Mouse (Mus musculus): ENCODE data around the gene Phactr1.

Gene Phactr1

DNA sequence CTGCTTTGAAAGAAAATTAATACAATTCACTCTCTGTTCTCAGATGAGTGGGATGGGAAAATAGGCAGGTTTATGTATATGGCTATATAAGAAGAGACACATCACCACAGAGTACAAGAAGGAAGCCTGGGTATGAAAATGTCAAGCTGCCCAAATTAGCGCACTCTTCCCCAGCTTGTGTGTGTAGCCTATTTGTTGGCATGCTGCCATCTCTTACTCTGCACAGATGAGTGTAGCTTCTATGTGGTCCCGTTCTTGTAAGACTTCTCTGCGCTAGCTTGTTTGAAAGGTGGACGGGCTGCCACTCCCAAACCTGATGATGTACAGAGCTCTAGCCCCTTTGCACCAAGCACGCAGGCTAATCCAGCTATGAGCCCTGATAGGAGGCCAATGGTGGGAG lies 78.7 kb downstream of the Phactr1 start:
- in situ Hi-C loops (cut with MboI, MseI) = no loop called here

DNA sequence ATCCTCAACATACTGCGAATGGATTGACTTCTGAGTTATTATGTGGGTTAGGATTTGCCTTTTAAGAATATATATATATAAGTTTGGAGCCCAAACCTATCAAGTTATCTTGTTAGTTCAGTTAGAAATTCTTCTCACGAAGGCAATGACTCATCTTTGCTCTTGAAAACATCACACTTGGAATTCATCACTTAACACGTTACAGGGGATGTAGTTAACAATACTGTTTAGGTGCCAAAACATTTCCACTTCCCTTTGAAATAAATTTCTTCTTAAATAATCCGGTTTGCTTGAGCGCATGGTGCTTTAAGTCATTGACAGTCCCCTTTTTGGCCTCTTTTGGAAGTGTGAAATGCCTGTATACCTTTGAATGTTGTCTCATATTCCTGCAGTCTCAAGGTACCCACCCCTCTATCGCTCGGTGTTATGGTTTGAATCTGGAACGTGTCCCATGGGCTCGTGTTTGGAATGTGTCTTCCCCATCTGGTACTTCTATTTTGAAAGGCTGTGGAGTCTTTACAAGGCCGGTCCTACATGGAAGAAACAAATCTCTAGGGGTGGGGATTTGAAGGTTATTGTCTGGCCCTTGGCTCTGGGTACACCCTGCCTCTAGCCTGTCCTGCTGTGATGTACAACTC lies 80.6 kb downstream of the Phactr1 start:
- in situ Hi-C loops (cut with MboI, MseI) = no loop called here

DNA sequence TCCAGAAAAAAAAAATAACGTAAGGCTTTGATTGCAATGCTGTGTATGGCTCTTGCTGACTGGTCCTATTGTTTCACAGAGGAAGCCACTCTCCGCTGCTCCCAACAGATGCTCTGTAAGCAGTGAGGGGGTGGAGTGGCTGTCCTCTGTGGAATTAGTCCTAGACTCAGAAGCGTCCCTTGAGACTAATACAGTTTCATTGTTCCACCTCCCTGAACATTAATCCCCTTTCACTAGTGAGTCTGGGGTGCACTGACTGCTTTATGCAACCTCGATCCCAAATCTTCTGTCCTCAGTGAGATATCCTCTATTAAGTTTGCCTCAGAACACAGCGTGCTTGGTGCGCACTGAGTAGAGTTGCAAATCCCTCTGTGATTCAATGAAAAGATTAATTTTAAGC lies 91.9 kb downstream of the Phactr1 start:
- in situ Hi-C loops (cut with MboI, MseI) = no loop called here

DNA sequence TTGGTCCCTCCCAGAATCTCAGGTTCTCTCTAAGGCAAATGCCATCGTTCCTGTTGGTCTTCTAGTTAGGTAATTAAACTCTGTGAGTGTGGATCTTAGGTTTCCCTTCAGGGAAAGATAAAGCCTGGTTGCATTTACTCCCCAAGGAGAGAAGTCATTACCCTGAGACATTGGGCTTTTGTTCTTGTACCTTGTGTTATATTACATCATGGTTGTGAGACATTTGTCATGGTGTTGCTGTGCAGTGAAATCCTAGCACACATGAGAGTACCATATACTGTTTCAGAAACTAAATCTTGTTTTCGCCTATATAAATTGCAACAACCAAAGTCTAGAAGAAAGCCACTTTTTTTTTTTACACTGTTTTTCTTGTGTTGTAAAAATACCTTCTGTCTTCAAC lies 93.6 kb downstream of the Phactr1 start:
- in situ Hi-C loops (cut with MboI, MseI) = no loop called here

DNA sequence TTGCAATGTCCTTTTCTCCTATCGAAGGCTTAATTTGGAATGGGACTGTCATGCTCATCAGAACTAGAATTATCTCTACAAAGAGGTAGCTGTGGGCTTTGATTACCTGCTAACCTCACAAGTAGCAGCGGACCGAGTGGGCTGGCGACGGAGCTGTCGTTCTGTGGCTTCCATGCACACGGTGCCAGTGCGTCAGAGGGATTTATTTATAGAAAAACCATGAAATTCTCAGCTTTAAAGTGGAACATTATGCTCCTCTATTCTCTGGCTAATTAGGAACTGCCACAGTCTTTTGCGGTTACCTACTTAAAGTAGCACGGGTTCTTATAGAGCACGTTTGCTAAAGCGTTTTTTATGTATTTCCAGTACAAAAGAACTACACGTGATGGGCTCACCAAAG lies 101.7 kb downstream of the Phactr1 start:
- in situ Hi-C loops (cut with MboI, MseI) = no loop called here

DNA sequence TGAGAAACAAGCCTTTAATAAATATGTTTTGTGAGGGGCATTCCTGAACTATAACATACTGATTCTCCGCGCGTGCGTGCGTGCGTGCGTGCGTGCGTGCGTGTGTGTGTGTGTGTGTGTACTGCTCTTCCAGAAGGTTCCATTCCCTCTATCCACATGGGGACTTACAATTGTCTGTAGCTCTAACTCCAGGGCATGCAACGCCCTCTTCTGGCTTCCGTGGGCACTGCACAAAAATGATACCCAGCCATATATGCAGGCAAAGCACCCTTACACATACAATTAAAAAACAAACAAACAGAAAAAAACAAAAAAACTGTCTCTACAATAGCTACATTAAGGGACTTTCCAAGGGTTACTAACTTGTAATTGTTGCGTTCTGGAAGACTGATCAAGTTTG lies 108.8 kb downstream of the Phactr1 start:
- in situ Hi-C loops (cut with MboI, MseI) = no loop called here

DNA sequence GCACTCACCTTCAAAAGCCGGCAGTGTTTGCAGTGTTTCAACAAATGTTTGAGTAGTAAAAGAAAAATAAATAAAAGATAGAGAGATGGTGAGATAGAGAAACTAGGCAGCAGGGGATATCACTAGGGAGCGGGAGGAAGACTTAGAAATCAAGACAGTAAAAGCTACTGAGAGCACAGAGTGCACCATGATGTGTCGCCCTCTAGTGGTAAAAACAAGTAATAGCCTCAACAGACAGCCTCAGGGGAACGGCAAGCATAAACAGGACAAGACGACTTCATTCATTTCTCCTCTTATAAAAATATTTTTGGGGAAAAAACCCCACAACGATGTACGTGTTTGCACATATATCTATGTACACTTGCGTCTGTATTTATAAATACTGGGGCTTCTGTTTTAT lies 111.9 kb downstream of the Phactr1 start:
- in situ Hi-C loops (cut with MboI, MseI) = no loop called here

DNA sequence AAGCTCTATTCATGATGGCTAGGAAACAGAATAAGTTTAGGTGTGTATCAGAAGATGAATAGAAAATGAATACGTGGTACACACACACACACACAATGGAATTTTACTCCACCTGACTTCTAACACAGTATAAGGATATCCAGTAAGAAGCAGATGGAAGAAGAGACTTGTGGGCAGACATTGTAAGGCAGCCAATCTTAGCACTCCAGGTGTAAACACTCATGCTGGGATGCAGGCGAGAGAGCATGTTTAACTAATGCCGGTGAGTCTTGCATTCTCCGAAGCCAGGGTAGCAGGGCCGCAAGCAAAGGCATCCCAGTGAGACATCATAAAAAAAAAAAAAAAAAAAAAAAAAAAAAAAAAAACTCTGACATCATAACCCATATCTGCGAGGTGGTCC lies 120.1 kb downstream of the Phactr1 start:
- in situ Hi-C loops (cut with MboI, MseI) = no loop called here

DNA sequence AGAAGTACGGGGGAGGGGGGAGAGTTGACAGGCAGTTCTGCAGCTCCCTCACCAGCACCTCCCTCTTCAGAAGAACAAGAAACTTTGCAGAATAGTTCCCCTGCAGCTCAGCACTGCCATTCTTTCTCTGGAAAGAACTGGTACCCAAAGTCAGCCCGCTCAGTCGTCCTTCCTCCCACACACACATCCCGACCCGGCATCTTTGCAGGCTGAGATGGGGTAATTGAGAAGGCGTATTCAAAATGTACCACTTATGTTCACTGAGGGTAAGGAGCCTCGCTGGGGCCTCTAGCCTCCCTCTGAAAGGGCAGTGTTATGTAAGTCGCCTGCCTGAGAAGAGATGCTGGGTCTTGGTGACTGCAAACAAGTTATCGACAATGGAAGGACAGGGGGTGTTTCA lies 123.9 kb downstream of the Phactr1 start:
- in situ Hi-C loops (cut with MboI, MseI) = no loop called here

DNA sequence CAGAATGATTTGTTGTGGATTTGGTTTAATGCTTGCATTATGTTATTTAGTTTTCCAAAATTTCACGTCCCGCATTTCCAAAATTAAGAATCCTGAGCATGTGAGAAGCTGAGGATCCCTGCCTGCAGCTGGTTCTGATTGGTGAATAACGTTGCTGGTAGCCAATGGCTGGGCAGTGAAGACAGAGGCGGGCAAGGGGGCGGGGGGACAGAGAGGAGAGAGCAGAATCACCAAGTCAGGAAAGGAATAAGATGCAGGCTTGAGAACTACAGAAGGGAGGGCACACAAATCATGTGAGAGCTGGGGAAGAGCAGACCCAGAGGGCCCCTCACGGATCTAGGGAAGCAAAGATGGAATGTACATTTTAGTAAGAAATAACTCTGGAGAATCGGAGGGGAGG lies 132.3 kb downstream of the Phactr1 start:
- in situ Hi-C loops (cut with MboI, MseI) = no loop called here

DNA sequence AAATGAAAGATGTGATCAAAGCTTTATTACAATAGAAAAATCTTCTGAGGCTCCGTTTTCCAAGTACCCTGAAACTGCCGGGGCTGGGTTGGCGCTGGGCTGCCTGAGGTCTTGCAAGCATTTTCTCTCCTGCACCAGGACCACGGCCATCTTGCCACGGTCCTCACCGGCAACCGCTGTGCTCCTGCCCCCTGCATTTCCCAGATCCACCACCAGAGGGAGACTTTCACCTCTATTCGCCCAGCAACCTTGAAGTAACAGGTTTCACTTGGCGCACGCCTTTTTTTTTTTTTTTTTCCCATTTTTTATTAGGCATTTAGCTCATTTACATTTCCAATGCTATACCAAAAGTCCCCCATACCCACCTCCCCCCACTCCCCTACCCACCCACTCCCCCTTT lies 138.0 kb downstream of the Phactr1 start:
- in situ Hi-C loops (cut with MboI, MseI) = no loop called here

DNA sequence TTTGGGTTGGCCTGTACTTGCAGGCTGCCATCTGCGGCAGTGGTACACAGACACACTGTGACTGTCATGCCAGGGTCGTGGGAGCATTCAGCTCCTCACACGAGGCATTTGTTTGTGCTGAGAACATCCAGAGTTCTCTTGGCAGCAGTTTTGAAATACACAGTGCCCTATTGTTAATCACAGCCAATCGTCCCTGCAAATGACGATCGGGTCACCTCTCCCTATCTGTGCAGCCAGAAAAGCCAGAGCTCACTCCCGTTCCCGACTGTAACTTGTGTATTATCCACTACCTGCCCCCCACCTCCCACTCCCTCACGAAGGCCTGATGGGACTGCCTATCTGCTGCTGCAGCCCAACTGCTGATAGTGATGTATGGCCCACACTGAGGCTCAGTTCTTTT lies 140.1 kb downstream of the Phactr1 start:
- in situ Hi-C loops (cut with MboI, MseI) = no loop called here

DNA sequence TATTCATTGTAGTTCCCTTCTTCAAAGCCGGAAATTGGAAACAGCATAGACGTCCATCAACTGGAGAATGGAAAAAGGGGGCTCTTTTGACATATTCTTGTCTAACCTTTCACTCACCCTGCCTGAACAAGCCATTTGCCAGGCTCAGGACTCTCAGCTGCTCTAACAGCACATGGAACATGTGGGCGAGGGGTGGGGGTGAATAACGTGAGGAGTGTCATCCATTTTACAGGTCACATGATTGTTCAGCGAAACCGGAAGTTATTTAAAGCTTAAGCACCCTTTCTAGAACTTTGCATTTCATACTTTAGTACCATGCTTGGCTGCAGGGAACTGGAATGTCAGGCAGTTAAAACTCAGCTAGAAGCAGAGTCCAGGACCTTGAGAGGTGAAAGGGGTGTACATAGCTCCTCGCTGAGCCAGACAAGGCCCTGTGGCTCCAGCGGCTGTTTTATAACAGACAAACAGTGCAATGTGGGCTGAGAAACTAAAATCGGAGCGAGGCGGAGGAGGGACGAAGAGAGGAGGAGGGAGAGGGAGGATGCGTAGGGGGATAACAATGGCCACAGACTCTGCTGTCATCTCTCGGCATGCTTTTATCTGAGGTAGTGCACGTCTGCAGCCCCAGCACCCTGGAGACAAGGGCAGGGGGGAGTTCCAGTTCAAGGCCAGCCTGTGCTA lies 141.1 kb downstream of the Phactr1 start:
- in situ Hi-C loops (cut with MboI, MseI) = no loop called here

DNA sequence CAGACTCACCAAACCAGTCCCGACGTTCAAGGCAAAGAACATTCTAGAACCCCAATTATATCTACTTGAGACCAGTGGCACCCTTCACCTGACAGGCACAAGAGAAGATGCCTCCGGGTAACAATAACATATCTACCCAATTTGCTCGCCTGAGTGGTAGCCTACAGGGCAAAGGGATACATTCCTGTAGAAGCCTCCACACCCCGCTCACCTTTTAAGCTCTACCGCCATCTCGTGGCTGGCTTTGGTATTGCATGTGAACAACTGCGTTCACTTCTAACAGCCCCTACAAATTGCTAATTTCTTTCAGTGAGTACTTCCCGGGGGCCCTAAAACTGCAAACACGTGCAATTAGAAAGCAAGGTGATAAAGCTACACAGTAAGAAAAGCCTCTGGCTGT lies 142.1 kb downstream of the Phactr1 start:
- in situ Hi-C loops (cut with MboI, MseI) = no loop called here

DNA sequence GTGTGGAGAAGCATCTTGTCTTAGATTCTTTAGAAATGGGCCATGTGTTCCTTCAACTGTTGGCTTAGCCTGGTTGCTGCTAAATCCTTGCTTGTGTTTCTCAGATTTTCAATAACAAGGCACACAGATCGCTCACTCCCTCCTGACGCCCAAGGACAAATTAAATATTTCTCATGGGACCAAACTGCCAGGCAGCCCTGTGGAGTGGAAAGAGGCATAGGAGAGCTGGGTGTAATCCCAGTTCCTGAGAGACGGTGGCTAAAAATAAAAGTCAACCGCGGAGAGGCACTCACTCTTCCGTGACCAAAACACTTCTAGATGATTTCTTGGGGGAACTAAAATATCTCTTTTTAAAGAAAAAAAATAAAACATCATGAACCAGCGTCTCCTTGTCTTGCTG lies 143.5 kb downstream of the Phactr1 start:
- in situ Hi-C loops (cut with MboI, MseI) = no loop called here

DNA sequence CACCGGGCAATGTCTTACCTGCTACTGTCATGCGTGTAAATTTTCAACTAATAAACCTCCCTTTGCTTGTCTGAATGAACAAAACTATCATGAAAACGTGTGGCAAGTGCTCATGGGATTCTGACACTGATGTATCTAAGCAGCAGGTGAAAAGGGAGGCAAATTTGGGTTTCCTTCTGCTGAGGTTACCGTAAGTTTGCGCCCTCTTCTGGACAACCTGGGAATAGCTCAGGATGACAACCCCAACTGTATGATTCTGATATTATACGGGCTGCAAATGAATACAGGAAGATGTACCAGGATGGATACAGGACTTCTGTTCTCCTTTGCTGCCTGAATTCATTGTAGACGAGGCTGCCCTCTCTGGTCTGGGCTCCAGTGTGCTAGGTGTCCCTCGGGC lies 146.2 kb downstream of the Phactr1 start:
- in situ Hi-C loops (cut with MboI, MseI) = no loop called here

DNA sequence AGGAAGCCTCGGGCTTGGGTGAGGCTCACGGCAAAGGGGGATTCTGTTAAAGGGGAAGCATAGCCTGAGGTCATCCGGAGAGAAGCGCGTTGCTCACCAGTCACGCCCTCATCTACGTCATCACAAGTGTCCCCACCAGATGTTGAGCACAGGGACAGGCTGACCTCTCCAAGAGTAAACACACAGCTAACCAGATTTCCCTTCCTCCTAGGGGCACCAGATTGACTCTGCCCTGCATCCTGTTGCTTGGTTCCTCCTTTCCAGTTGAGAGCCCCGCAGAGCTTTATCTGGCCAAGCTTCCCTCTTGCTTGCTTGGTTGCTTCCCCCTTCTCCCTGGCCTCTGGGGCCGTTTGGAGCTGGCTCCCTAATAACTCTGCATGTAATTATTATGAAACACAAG lies 148.6 kb downstream of the Phactr1 start:
- in situ Hi-C loops (cut with MboI, MseI) = no loop called here

DNA sequence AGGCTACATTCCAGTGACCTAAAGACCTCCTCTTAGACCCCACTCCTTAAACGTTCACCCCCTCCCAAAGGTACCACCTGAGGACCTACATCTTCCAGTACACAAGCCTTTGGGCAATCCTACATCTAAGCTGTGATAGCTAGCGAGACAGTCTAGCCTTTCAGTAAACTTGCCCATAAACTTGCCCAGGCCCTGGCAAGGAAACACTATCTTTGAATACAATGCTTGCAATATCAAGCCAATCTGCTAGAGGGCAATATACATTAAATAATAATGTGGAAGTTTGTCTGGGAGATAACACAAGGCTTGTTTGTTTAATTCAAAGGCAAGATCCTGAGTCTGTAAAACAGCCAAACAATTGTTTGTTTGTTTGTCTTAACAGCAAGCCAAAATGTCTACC lies 155.0 kb downstream of the Phactr1 start:
- in situ Hi-C loops (cut with MboI, MseI) = no loop called here

DNA sequence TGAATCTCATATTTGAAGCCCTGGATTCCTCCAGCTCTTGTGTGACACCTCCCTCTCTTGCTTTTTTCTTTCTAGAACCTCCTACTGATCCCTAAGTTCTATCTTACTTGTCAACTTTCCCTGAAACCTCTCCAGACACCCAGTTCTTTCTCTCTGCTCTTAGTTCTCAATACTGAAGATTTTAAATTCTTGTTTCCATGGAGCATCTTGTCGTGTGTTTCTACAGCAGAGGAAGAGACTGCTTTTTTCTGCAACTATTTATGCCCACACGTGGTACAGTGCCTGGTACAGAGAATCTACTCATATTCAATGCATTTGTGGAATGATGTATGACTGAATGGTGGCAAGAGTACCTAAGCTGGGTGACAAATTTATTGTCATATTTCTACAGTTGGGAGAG lies 158.9 kb downstream of the Phactr1 start:
- in situ Hi-C loops (cut with MboI, MseI) = no loop called here

DNA sequence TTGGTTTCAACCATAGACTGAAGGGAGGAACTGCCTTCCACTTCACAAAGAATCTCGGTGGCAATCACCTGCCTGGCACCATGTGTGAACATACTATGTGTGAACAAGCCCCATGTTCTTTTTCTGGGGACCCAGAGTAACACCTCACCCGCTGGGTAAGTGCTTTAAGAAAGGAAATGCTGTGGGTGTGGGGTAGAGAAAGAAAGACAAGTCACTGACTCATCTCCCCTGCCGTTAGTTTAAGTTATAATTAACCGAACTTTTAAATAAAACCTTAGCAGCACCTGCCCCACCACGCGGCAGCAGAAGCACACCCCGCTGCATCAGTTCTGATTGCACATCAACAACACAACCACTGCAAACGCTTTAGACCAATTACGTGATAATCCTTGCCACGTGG lies 171.7 kb downstream of the Phactr1 start:
- in situ Hi-C loops (cut with MboI, MseI) = no loop called here

DNA sequence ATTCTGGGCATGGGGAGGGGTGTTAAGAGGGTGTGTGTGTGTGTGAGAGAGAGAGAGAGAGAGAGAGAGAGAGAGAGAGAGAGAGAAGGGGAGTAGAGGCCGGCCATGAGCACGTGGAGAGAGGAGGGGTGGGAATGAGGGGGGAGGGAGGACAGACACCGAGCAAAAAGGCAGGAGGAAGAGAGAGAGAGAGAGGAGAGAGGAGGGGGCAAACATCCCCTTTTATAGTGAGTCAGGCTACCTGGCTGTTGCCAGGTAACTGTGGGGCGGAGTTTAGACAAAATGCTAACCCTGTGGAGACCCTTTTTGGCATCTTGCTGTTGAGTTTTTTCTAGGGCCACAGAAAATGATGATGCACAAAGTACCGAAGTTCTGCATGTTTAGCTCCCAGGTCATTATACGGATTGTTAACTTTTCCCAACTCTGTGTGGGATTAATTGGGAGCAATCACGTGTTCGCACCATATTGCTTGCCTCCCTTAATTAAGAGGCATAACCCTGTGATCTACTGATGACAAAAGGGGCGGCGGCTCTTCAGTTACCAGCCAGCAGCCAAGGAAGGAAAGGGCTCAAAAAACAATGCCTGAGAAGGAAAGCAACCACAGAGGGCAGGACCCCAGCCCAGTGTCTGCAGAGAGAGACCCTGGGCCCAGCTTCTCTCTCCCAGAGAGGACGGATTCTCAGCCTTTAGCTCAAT lies 173.6 kb downstream of the Phactr1 start:
- in situ Hi-C loops (cut with MboI, MseI) = no loop called here

DNA sequence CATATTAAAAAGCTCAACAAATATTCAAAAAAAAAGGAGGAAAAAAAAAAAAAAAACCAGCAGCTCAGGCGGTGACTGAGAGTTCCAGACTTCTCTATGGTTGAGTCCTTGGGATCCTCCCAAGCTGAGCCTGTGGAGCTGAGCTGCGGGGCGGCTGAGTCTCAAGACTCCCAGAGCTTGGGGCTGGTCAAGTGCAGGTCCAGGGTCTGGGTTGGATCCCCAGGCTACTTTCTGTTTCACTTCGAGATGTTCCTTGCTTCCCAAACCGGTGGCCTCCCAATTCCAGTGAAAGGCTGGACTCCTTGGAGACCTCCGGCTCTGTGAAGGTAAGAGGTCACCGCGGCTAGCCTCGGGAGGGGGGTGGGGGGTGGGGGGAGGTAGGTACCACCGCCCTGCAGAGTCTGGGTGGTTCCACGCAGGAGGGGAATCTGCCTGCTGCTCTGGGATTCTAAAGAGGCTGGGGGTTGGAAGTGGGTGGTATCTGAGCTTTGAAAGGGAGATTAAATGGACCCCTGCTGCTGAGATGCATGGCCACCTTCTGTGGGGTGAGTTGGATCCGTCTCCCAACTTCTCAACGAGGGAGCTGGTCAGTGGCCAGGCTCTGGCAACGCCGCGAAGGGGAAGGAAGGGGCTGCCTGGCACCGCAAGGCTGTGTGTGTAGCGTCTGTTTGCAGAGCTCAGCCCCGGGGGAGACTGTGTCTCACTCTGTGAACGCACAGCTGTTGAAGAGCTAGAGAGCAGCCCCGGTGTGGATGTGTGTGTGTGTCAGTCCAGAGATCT lies 185.9 kb downstream of the Phactr1 start:
- in situ Hi-C loops (cut with MboI, MseI) = no loop called here
